Mouse (Mus musculus) megakaryocyte, embryonic 14.5 days (primary cell): Measurements from ENCODE around the gene Arhgef38.

ENCODE experiments used
- FLI1 ChIP-seq: IDR thresholded peaks from 2 replicates; pipeline ENCODE4 v1.6.1; 2012; ENCODE audit warnings: low read length, inconsistent platforms, mixed read lengths
- GATA1 ChIP-seq: IDR thresholded peaks from 3 replicates; pipeline ENCODE4 v1.6.1; 2012; ENCODE audit warnings: mixed read lengths, low read length, inconsistent platforms, borderline replicate concordance

DNA sequence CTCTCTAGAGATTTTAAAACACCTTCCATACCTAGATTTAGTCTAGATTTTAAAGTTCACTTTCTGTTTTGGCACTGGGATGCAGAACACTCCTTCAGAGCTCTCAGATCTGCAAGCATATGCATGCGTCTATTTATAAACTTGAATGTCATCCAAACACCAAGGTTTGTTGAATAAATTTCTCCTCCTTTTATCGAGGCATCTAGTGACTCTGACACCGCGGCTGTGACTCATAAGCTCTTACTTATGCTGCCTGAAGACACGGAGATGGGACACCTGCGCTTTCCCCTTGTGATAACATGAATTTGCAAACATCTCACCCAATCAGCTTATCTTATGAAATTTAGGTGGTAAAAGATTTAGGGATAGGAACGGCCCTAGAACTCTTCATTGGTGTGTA, 65.0 kb downstream of the Arhgef38 start:
- TF ChIP-seq GATA1 (no peak), FLI1 (no peak)
